Mouse (Mus musculus): ENCODE results near the gene Ice1.

- TF ChIP-seq POLR2A (IDR thresholded peaks at IDR 0.05; ENCODE audit: borderline replicate concordance, insufficient read depth, low read length) (no peak), CTCF (IDR thresholded peaks at IDR 0.05; ENCODE audit: borderline replicate concordance, insufficient read depth, low read depth, low read length) (peak; percentile 68)
Observed at GRCm38 (mm10) chr13:70610431-70611420, 26.7 kb downstream of the Ice1 start.

Measured in cerebellum, adult 2 months (tissue).